Mouse (Mus musculus): ENCODE results near the gene Appl1.

GRCm38 (mm10) chr14:27005937-27006336 lies 34.9 kb upstream of the Appl1 start:
- TF ChIP-seq CTCF (IDR thresholded peaks at IDR 0.05; ENCODE audit: low read depth, low read length) (no peak), POLR2AphosphoS5 (IDR thresholded peaks at IDR 0.05; ENCODE audit: insufficient replicate concordance, low read depth, low read length) (no peak), TAL1 (conservative IDR thresholded peaks at IDR 0.05; ENCODE audit: low read depth, low read length) (no peak)

Measured in G1E (cell line).